Mouse (Mus musculus) C2C12 (cell line): ENCODE data around the gene Znhit1.

Experiments used
- CEBPB ChIP-seq: IDR thresholded peaks from one replicate; pipeline ENCODE4 v1.6.1; 2011; ENCODE audit warnings: low read depth, mild to moderate bottlenecking, control low read depth, moderate library complexity
- CTCF ChIP-seq: IDR thresholded peaks from one replicate; pipeline ENCODE4 v1.5.1; 2011; ENCODE audit not compliant: control insufficient read depth, insufficient read depth, insufficient read length
- MAX ChIP-seq: IDR thresholded peaks from one replicate; pipeline ENCODE4 v1.6.1; 2011; ENCODE audit warnings: mild to moderate bottlenecking, control low read depth
- MYOD1 ChIP-seq: IDR thresholded peaks from one replicate; pipeline ENCODE4 v1.6.1; 2011; ENCODE audit warnings: low read depth; ENCODE audit not compliant: control insufficient read depth, insufficient read length
- USF1 ChIP-seq: IDR thresholded peaks from one replicate; pipeline ENCODE4 v1.6.1; 2011; ENCODE audit warnings: low read depth, mild to moderate bottlenecking, control low read depth, moderate library complexity

GRCm38 (mm10) chr5:136970703-136971102, 17.1 kb downstream of the Znhit1 start:
- TF ChIP-seq CTCF (no peak), CEBPB (no peak), MYOD1 (no peak), USF1 (no peak), MAX (no peak)
